Mouse (Mus musculus): Measurements from ENCODE around the gene Rbl2.

DNA sequence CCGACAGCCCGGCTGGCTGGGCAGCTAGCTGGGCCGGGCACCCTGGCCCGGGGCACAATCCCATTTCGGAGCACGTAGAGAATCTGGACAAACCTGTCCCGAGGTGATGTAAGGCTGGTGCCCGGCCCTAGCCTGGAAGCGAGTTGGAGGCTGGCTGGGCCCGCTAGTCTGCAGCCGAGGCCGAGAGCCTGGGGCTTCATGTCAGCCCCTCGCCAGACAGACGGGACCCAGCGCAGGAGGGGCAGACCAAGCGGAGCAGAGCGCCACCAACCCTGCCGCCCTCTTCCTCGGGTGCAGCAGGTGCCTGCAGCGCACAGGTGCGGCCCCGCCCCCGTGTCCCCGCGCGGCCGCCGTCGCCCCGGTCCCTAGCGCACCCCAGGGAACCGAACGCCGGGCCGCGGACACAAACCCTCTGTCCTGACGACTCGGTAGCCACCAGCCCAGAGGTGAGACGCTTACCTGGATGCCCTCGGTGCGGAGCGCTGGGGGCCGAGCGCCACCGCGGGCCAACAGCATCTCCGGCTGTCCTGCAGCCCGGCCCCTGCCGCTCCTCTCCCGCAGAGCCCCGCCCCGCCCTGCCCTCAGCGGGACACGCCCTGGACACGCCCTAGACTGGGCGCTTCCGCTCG, 63.7 kb downstream of the Rbl2 start:
- TF ChIP-seq POLR2A (IDR thresholded peaks at IDR 0.05; ENCODE audit: low read depth, low read length), result peak; percentile 4; the same call in 1 of the 2 replicates
- no peak for TF ChIP-seq CTCF (IDR thresholded peaks at IDR 0.05; ENCODE audit: extremely low read depth, insufficient read depth, insufficient read length, insufficient replicate concordance)
